Mouse (Mus musculus) limb, embryonic 14.5 days (tissue): ENCODE measurements around the gene Unc13a. TPM values are rescaled to one million over a fixed set of nuclear protein-coding genes. Genes with fewer than 3 reads are reported as not detected.

Experiments used
- ATAC-seq: fragments of 200-750 bp; cut with Nextera tagmentation; 2 replicates; pipeline ENCODE4 v1.8.0; 2017; ENCODE audit warnings: low read depth, moderate number of reproducible peaks, moderate TSS enrichment; ENCODE audit not compliant: low FRiP score
- DNase-seq: peaks from one replicate; pipeline ENCODE4 v3.0.0-alpha.2; 2015; ENCODE audit warnings: low spot score
- H3K27ac ChIP-seq: fragments of 300-500 bp; sonication (generic); replicated peaks from 2 replicates; pipeline ENCODE4 v1.5.1; 2014; ENCODE audit warnings: low read depth, mild to moderate bottlenecking, low read length, moderate library complexity, mixed read lengths
- H3K27me3 ChIP-seq: fragments of 300-500 bp; sonication (generic); 2 replicates; pipeline ENCODE4 v1.6.1; 2014; ENCODE audit warnings: low read length, mixed read lengths; ENCODE audit not compliant: control insufficient read depth, insufficient read depth
- H3K36me3 ChIP-seq: fragments of 300-500 bp; sonication (generic); 2 replicates; pipeline ENCODE4 v1.6.1; 2014; ENCODE audit warnings: mild to moderate bottlenecking, low read length, moderate library complexity, mixed read lengths; ENCODE audit not compliant: control insufficient read depth, insufficient read depth
- H3K4me1 ChIP-seq: fragments of 300-500 bp; sonication (generic); 2 replicates; pipeline ENCODE4 v1.6.1; 2014; ENCODE audit warnings: antibody characterized with exemption, low read length, mixed read lengths; ENCODE audit not compliant: control insufficient read depth, insufficient read depth
- H3K4me2 ChIP-seq: fragments of 300-500 bp; sonication (generic); replicated peaks from 2 replicates; pipeline ENCODE4 v1.6.1; 2014; ENCODE audit warnings: low read depth, mild to moderate bottlenecking, low read length, moderate library complexity; ENCODE audit not compliant: severe bottlenecking
- H3K4me3 ChIP-seq: fragments of 300-500 bp; sonication (generic); replicated peaks from 2 replicates; pipeline ENCODE4 v1.5.1; 2014; ENCODE audit warnings: low read length
- H3K9ac ChIP-seq: fragments of 300-500 bp; sonication (generic); 2 replicates; pipeline ENCODE4 v1.6.1; 2014; ENCODE audit warnings: mild to moderate bottlenecking, low read depth, low read length, moderate library complexity; ENCODE audit not compliant: severe bottlenecking
- H3K9me3 ChIP-seq: fragments of 300-500 bp; sonication (generic); 2 replicates; pipeline ENCODE4 v1.6.1; 2016; ENCODE audit warnings: low read length; ENCODE audit not compliant: control insufficient read depth
- POLR2A ChIP-seq: fragments of 200-500 bp; IDR thresholded peaks from 2 replicates; pipeline ENCODE4 v1.8.0; 2012; ENCODE audit warnings: inconsistent platforms, mild to moderate bottlenecking, moderate library complexity, borderline replicate concordance; ENCODE audit not compliant: insufficient read depth, insufficient read length; ENCODE audit errors: extremely low read depth
- WGBS: fragments of 180-500 bp; shearing (Covaris S2); extraction: QIAGEN DNeasy Blood & Tissue Kit; methylation state at CpG from one replicate; pipeline ENCODE4 v1.1.7; 2014; 5-methylcytosine and 5-hydroxymethylcytosine counted together
- polyA plus RNA-seq, 2 experiments: library from polyadenylated mRNA; depleted of rRNA in 1 of 2; stranded (reverse) in 1 of 2; unstranded in 1 of 2; fragments of >200 nt; fragmentation: Nextera tagmentation in 1 of 2; extraction: Ambion mirVana in 1 of 2; gene quantifications; 2 replicates each; pipeline versions ENCODE4 v1.2.1 to v1.2.3; 2012 to 2014

The Unc13a gene
- polyA plus RNA-seq, 2 experiments: 0.39 to 0.91 TPM

GRCm38 (mm10) chr8:71602666-71603334, 68.8 kb downstream of the Unc13a start:
- DNase-seq: peak; percentile 75
- Histone ChIP-seq H3K9me3 (no peaks in the 10 kb centered on the region), H3K9ac (peak overlapping the region; percentile 46), H3K4me2 (peak overlapping the region; percentile 74), H3K4me1 (peaks cover 9% of the 10 kb centered on the region; the same call in 1 of the 2 replicates), H3K4me3 (peak overlapping the region; percentile 40), H3K27ac (no peak overlapping the region), H3K27me3 (peaks cover 17% of the 10 kb centered on the region), H3K36me3 (no peaks in the 10 kb centered on the region)
- peak; percentile 78 for ATAC-seq
- no peak for TF ChIP-seq POLR2A
- 1% methylated on average over 31 of the region's 32 CpGs for WGBS

GRCm38 (mm10) chr8:71601939-71602665, 69.5 kb downstream of the Unc13a start:
- no peak for TF ChIP-seq POLR2A
- Histone ChIP-seq H3K27ac (no peak overlapping the region), H3K9me3 (no peaks in the 10 kb centered on the region), H3K27me3 (peaks cover 17% of the 10 kb centered on the region), H3K4me3 (peak overlapping the region; percentile 40), H3K4me1 (peaks cover 9% of the 10 kb centered on the region; the same call in 1 of the 2 replicates), H3K4me2 (peak overlapping the region; percentile 74), H3K9ac (peak overlapping the region; percentile 46), H3K36me3 (no peaks in the 10 kb centered on the region)
- WGBS: 3% methylated on average over 61 of the region's 65 CpGs
- DNase-seq: no peak
- peak; percentile 7; the same call in 1 of the 2 replicates for ATAC-seq

- 91% methylated on average over 5 of the region's 5 CpGs for WGBS
- ATAC-seq (no peak), DNase-seq (no peak)
- H3K4me1 ChIP-seq: peaks cover 9% of the 10 kb centered on the region; the same call in 1 of the 2 replicates
- H3K4me3 ChIP-seq: no peak overlapping the region
- no peak overlapping the region for H3K4me2 ChIP-seq
- H3K27ac ChIP-seq: no peak overlapping the region
- TF ChIP-seq POLR2A: no peak
- H3K9ac ChIP-seq: no peak overlapping the region
- H3K36me3 ChIP-seq: no peaks in the 10 kb centered on the region
- peaks cover 17% of the 10 kb centered on the region for H3K27me3 ChIP-seq
- H3K9me3 ChIP-seq: no peaks in the 10 kb centered on the region
Measured at GRCm38 (mm10) chr8:71598841-71599240, 72.7 kb downstream of the Unc13a start.

- Histone ChIP-seq H3K36me3 (no peaks in the 10 kb centered on the region), H3K9me3 (no peaks in the 10 kb centered on the region), H3K4me3 (no peak overlapping the region), H3K4me2 (no peak overlapping the region), H3K27me3 (peaks cover 17% of the 10 kb centered on the region), H3K27ac (no peak overlapping the region), H3K4me1 (peaks cover 8% of the 10 kb centered on the region), H3K9ac (no peak overlapping the region)
- ATAC-seq (no peak), DNase-seq (no peak)
- TF ChIP-seq POLR2A: no peak
Measured at GRCm38 (mm10) chr8:71598375-71598774, 73.2 kb downstream of the Unc13a start.

GRCm38 (mm10) chr8:71597451-71597850, 74.1 kb downstream of the Unc13a start, which contains the start of gene Fam129c:
Gene Fam129c, plus strand, starts transcription at chr8:71597648.
- H3K27ac ChIP-seq: no peak within 1 kb of the TSS
- no peaks in the 10 kb centered on the region for H3K9me3 ChIP-seq
- H3K36me3 ChIP-seq: no peaks in the 10 kb centered on the region
- H3K27me3 ChIP-seq: peaks cover 12% of the 10 kb centered on the region
- H3K4me3 ChIP-seq: no peak within 1 kb of the TSS
- DNase-seq (no peak), ATAC-seq (no peak)
- H3K9ac ChIP-seq: no peak within 1 kb of the TSS
- H3K4me1 ChIP-seq: peaks cover 8% of the 10 kb centered on the region
- WGBS: 65% methylated on average over 3 of the region's 3 CpGs
- no peak within 1 kb of the TSS for H3K4me2 ChIP-seq
- no peak for TF ChIP-seq POLR2A
